Mouse (Mus musculus): Measurements from ENCODE around the gene Sipa1l1.
"Not testable (repeated sequence)": the region's sequence is repeated elsewhere in the genome, so short reads cannot be mapped to it uniquely, and the experiment has no call there.

Gene Sipa1l1

GRCm38 (mm10) chr12:82486829-82487560 is 317.9 kb downstream of the Sipa1l1 start:
- no peak for DNase-seq

GRCm38 (mm10) chr12:82489093-82489492 is 320.0 kb downstream of the Sipa1l1 start:
- peak; percentile 32 for DNase-seq

- peak; percentile 67 for DNase-seq
These were observed 320.5 kb downstream of the Sipa1l1 start for GRCm38 (mm10) chr12:82489621-82490020.

GRCm38 (mm10) chr12:82492456-82492855 is 323.3 kb downstream of the Sipa1l1 start:
- no peak for DNase-seq

- DNase-seq: not testable (repeated sequence)
These were observed 324.1 kb downstream of the Sipa1l1 start for GRCm38 (mm10) chr12:82493260-82493659.

GRCm38 (mm10) chr12:82495936-82496335 is 326.8 kb downstream of the Sipa1l1 start:
- no peak for DNase-seq

- peak; percentile 37 for DNase-seq
These were observed 328.9 kb downstream of the Sipa1l1 start for GRCm38 (mm10) chr12:82497866-82498631.

- DNase-seq: no peak
These were observed 329.6 kb downstream of the Sipa1l1 start for GRCm38 (mm10) chr12:82498701-82499100.

GRCm38 (mm10) chr12:82499731-82500130 is 330.6 kb downstream of the Sipa1l1 start:
- no peak for DNase-seq

Data from kidney, adult 9 months (tissue).